17 mouse cellular contexts compared by ENCODE assay signal in genomic region chr16:7140909-7141308, GRCm38 (mm10).
DNase-seq lines count a peak whose midpoint lies in the region; ATAC-seq and TF ChIP-seq lines count a peak whose summit lies in the region.
"Had no signal": no experiment of that assay in that cellular context is flagged by ENCODE, and none has a peak within 500 bp of the region (broad histone marks: within the 10 kb centered on the region; RNA-seq: fewer than 3 reads in every experiment).

No protein-coding gene starts in this region.

- H3K4me3 ChIP-seq in heart, embryonic 10.5 days = no peak overlapping the region
- H3K4me3 ChIP-seq in midbrain, embryonic 13.5 days (replicated peaks) = no peak overlapping the region
- H3K4me3 ChIP-seq in midbrain, embryonic 11.5 days (ENCODE audit: low read depth, low read length) = no peak overlapping the region
- H3K4me3 ChIP-seq in heart, postnatal 0 days (ENCODE audit: low read depth, low read length) = no peak overlapping the region
- no peak overlapping the region for H3K4me3 ChIP-seq in neural tube, embryonic 15.5 days (replicated peaks)
- no peak overlapping the region for H3K4me3 ChIP-seq in liver, embryonic 12.5 days
- H3K4me3 ChIP-seq: kidney, embryonic 15.5 days; limb, embryonic 15.5 days; midbrain, embryonic 12.5 days had no signal

- intact Hi-C loops in heart, postnatal 25 days (cut with DNase I) = no loop called here

- 0 out of 2 replicates have a peak, but pooled peaks have one; percentile 48 for ATAC-seq in midbrain, embryonic 13.5 days
- no peak for ATAC-seq in midbrain, embryonic 11.5 days (ENCODE audit: low FRiP score)
- ATAC-seq in heart, postnatal 0 days (ENCODE audit: insufficient read depth, low read depth) = peak; percentile 70
- no peak for ATAC-seq in neural tube, embryonic 15.5 days (ENCODE audit: low FRiP score)
- no peak for ATAC-seq in liver, embryonic 12.5 days

- no peak overlapping the region for H3K9ac ChIP-seq in midbrain, embryonic 13.5 days (replicated peaks)
- no peak overlapping the region for H3K9ac ChIP-seq in midbrain, embryonic 11.5 days (ENCODE audit: low read length)
- H3K9ac ChIP-seq in heart, postnatal 0 days (replicated peaks; ENCODE audit: low read depth, low read length) = no peak overlapping the region
- no peak overlapping the region for H3K9ac ChIP-seq in neural tube, embryonic 15.5 days (replicated peaks)
- no peak overlapping the region for H3K9ac ChIP-seq in liver, embryonic 12.5 days
- H3K9ac ChIP-seq: kidney, embryonic 15.5 days; limb, embryonic 15.5 days; midbrain, embryonic 12.5 days had no signal

- no peak overlapping the region for H3K27ac ChIP-seq in heart, embryonic 10.5 days
- H3K27ac ChIP-seq in midbrain, embryonic 13.5 days = peak overlapping the region; percentile 25; the same call in 1 of the 2 replicates
- no peak overlapping the region for H3K27ac ChIP-seq in midbrain, embryonic 11.5 days (ENCODE audit: low read depth, low read length)
- H3K27ac ChIP-seq in heart, postnatal 0 days (ENCODE audit: low read depth) = no peak overlapping the region; the same call in 1 of the 2 replicates
- peak overlapping the region; percentile 24 for H3K27ac ChIP-seq in neural tube, embryonic 15.5 days (replicated peaks)
- no peak overlapping the region for H3K27ac ChIP-seq in liver, embryonic 12.5 days
- H3K27ac ChIP-seq: kidney, embryonic 15.5 days; limb, embryonic 15.5 days; midbrain, embryonic 12.5 days had no signal

- 22% methylated on average over 8 of the region's 8 CpGs for WGBS in heart, embryonic 10.5 days
- 36% methylated on average over 8 of the region's 8 CpGs for WGBS in midbrain, embryonic 13.5 days
- 45% methylated on average over 8 of the region's 8 CpGs for WGBS in midbrain, embryonic 11.5 days
- 19% methylated on average over 8 of the region's 8 CpGs for WGBS in heart, postnatal 0 days
- 58% methylated on average over 8 of the region's 8 CpGs for WGBS in neural tube, embryonic 15.5 days
- 38% methylated on average over 8 of the region's 8 CpGs for WGBS in liver, embryonic 12.5 days (ENCODE audit: insufficient replicate concordance)

- H3K27me3 ChIP-seq in heart, embryonic 10.5 days (ENCODE audit: insufficient read depth, poor library complexity, severe bottlenecking) = no peaks in the 10 kb centered on the region; the same call in 1 of the 2 replicates
- no peaks in the 10 kb centered on the region for H3K27me3 ChIP-seq in midbrain, embryonic 13.5 days
- H3K27me3 ChIP-seq in midbrain, embryonic 11.5 days (ENCODE audit: control insufficient read depth, insufficient read depth, low read length) = no peaks in the 10 kb centered on the region
- no peaks in the 10 kb centered on the region for H3K27me3 ChIP-seq in heart, postnatal 0 days (ENCODE audit: control insufficient read depth, insufficient read depth, low read length)
- no peaks in the 10 kb centered on the region for H3K27me3 ChIP-seq in neural tube, embryonic 15.5 days (replicated peaks)
- no peaks in the 10 kb centered on the region for H3K27me3 ChIP-seq in liver, embryonic 12.5 days (replicated peaks)
- H3K27me3 ChIP-seq: kidney, embryonic 15.5 days; limb, embryonic 15.5 days; midbrain, embryonic 12.5 days had no signal

- peak; percentile 84 for DNase-seq in heart, embryonic 10.5 days (ENCODE audit: low spot score)
- DNase-seq in heart, postnatal 25 days (ENCODE audit: low spot score) = no peak
- DNase-seq in midbrain, embryonic 11.5 days (ENCODE audit: low spot score, missing footprints) = no peak
- no peak for DNase-seq in heart, postnatal 0 days (ENCODE audit: low spot score)
- no peak for DNase-seq in ovary, postnatal 36 days (ENCODE audit: low spot score)
- DNase-seq: adrenal gland, postnatal 10 days; cerebellum, adult 9-10 months; lung, adult 18-20 months; lung, postnatal 36 days; right cerebral cortex, postnatal 25 days; thymus, postnatal 36 days had no signal

- peaks cover 18% of the 10 kb centered on the region for H3K4me1 ChIP-seq in heart, embryonic 10.5 days
- peaks cover 18% of the 10 kb centered on the region for H3K4me1 ChIP-seq in midbrain, embryonic 13.5 days (replicated peaks)
- H3K4me1 ChIP-seq in midbrain, embryonic 11.5 days (ENCODE audit: control insufficient read depth, insufficient read depth, low read length) = peaks cover 5% of the 10 kb centered on the region; the same call in 1 of the 2 replicates
- no peaks in the 10 kb centered on the region for H3K4me1 ChIP-seq in heart, postnatal 0 days (ENCODE audit: control insufficient read depth, insufficient read depth)
- H3K4me1 ChIP-seq in neural tube, embryonic 15.5 days = peaks cover 46% of the 10 kb centered on the region
- H3K4me1 ChIP-seq in liver, embryonic 12.5 days = no peaks in the 10 kb centered on the region

- no peaks in the 10 kb centered on the region for H3K36me3 ChIP-seq in heart, embryonic 10.5 days
- no peaks in the 10 kb centered on the region for H3K36me3 ChIP-seq in midbrain, embryonic 13.5 days
- no peaks in the 10 kb centered on the region for H3K36me3 ChIP-seq in midbrain, embryonic 11.5 days (ENCODE audit: control insufficient read depth, insufficient read depth, low read length)
- H3K36me3 ChIP-seq in heart, postnatal 0 days (replicated peaks; ENCODE audit: control insufficient read depth, insufficient read depth, low read length) = no peaks in the 10 kb centered on the region
- H3K36me3 ChIP-seq in neural tube, embryonic 15.5 days = no peaks in the 10 kb centered on the region
- no peaks in the 10 kb centered on the region for H3K36me3 ChIP-seq in liver, embryonic 12.5 days
- H3K36me3 ChIP-seq: kidney, embryonic 15.5 days; limb, embryonic 15.5 days; midbrain, embryonic 12.5 days had no signal

- no peak for TF ChIP-seq CTCF in heart, postnatal 0 days (IDR thresholded peaks at IDR 0.05; ENCODE audit: low read depth)

- TF ChIP-seq EP300 in heart, postnatal 0 days (IDR thresholded peaks at IDR 0.05; ENCODE audit: low read depth) = no peak

- no peaks in the 10 kb centered on the region for H3K9me3 ChIP-seq in heart, embryonic 10.5 days
- H3K9me3 ChIP-seq in midbrain, embryonic 13.5 days = no peaks in the 10 kb centered on the region
- no peaks in the 10 kb centered on the region for H3K9me3 ChIP-seq in midbrain, embryonic 11.5 days (ENCODE audit: control insufficient read depth, low read length)
- no peaks in the 10 kb centered on the region for H3K9me3 ChIP-seq in heart, postnatal 0 days (replicated peaks; ENCODE audit: control insufficient read depth, low read length)
- H3K9me3 ChIP-seq in neural tube, embryonic 15.5 days (replicated peaks) = no peaks in the 10 kb centered on the region
- H3K9me3 ChIP-seq in liver, embryonic 12.5 days (replicated peaks) = no peaks in the 10 kb centered on the region
- H3K9me3 ChIP-seq: kidney, embryonic 15.5 days; limb, embryonic 15.5 days; midbrain, embryonic 12.5 days had no signal

- no peak overlapping the region for H3K4me2 ChIP-seq in midbrain, embryonic 13.5 days (replicated peaks)
- no peak overlapping the region for H3K4me2 ChIP-seq in midbrain, embryonic 11.5 days
- peak overlapping the region; percentile 19; the same call in 1 of the 2 replicates for H3K4me2 ChIP-seq in heart, postnatal 0 days (ENCODE audit: low read depth, low read length)
- H3K4me2 ChIP-seq in neural tube, embryonic 15.5 days = no peak overlapping the region
- no peak overlapping the region for H3K4me2 ChIP-seq in liver, embryonic 12.5 days
- H3K4me2 ChIP-seq: kidney, embryonic 15.5 days; limb, embryonic 15.5 days; midbrain, embryonic 12.5 days had no signal

Comparison
In these comparisons a context has a peak if more than half of its experiments do, and no peak if none do; other contexts are left out.
1. H3K27ac ChIP-seq: peak in midbrain, embryonic 13.5 days (single experiment) and neural tube, embryonic 15.5 days (single experiment); none in heart, embryonic 10.5 days (single experiment), midbrain, embryonic 11.5 days (single experiment), heart, postnatal 0 days (single experiment) and liver, embryonic 12.5 days (single experiment).
2. ATAC-seq: peak in midbrain, embryonic 13.5 days (single experiment) and heart, postnatal 0 days (single experiment); none in midbrain, embryonic 11.5 days (single experiment), neural tube, embryonic 15.5 days (single experiment) and liver, embryonic 12.5 days (single experiment).